Mouse (Mus musculus): Measurements from ENCODE around the gene Fkbp15. TPM values are rescaled to one million over a fixed set of nuclear protein-coding genes. Genes with fewer than 3 reads are reported as not detected.

The Fkbp15 gene
- total RNA-seq, 2 experiments from 2014 or later: 37.2 to 38.8 TPM

DNA sequence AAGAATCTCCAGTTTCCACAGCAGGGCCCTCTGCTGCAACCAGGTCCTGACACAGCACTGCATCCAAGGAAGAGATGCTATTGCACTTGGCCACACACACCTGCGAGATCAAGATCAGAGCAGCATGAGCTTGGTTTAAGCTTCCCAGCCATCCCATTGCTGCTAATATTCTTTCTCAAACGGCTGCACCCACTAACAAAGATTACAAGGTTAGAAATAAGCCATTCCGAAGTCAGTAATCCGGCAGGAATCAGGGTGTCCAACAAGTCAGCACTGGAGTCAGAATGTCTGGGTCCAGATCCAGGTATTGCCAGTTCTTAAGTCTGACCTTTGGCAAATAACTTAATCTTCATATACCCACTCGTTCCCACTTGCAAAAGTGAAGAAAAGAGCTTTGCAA, 21.8 kb downstream of the Fkbp15 start:
- intact Hi-C loops (cut with DNase I): no loop called here
- DNase-seq (ENCODE audit: extremely low spot score in 1 of 2, low spot score in 2 of 2): no peak

DNA sequence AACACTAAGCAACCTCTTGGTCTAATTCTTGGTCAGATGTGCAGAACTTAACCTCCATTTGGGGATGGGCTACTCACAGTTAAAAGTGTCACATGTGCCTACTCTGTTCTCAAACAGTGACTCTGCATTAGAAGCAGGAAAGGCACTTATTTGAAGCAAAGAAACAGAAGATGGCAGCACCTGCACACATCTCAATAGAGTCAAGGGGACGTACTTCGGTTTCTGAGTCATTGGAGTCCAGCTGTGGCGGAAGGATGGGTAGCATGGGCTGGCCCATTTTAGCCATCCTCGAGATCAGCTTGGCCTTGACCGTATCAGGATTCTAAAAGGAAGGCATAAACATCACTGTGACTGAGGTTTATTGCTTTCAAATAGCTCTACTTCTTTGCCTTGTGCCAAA, 28.4 kb downstream of the Fkbp15 start:
- intact Hi-C loops (cut with DNase I): no loop called here
- DNase-seq (ENCODE audit: extremely low spot score in 1 of 2, low spot score in 2 of 2): no peak

DNA sequence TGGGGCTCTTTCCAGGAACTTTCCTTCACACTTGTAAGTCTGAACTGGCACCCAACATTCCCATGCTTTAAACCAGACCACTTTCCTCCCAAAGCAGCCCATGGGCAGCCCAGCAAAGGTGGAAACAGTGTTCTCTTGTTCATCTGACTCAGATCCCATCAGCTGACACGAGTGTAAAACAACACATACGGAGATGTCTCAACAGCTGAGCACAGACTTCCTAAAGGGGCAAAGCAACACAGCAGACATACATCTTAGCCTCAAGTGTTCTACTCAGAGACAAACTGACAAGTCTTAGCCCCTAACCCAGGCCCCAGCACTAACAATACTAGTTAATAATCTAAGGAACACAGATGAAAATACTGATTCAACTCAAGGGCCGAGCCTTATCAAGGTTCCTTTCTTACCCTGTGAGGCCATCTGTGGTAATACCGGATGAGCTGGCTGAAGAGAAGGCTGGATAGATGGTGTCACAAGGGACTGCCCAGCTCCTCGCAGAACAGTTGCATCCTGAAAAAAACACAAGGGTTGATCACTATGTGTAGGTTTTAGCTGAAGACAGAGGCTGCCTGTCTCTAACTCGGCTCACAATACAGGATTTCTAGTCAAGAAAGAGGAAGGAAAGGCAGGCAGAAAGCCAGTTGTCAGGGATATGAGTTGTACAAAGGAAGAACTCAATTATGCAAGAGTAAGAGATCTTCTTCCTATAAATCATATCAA, 31.2 kb downstream of the Fkbp15 start:
- no peak for DNase-seq (ENCODE audit: extremely low spot score in 1 of 2, low spot score in 2 of 2)
- intact Hi-C loops (cut with DNase I): no loop called here

DNA sequence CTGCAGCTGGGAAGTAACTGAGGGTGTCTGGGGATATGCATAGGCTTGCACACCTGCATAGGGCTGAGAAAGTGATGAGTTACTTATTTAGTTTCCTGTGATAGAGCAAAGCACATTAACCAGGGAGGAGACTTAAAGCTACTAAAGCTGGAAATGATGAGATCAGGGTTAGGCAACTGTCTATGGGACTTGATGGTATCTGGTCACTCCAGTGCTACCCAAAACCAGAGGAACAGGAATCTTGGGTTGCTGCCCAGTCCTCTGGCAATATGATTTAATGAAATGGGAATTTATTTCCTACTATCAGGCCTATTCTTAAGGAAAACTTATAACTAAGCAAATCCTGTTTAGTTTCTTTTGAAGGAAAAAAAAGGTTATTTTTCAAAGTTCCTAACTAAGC, 34.2 kb downstream of the Fkbp15 start:
- no peak for DNase-seq (ENCODE audit: extremely low spot score in 1 of 2, low spot score in 2 of 2)
- intact Hi-C loops (cut with DNase I): no loop called here

DNA sequence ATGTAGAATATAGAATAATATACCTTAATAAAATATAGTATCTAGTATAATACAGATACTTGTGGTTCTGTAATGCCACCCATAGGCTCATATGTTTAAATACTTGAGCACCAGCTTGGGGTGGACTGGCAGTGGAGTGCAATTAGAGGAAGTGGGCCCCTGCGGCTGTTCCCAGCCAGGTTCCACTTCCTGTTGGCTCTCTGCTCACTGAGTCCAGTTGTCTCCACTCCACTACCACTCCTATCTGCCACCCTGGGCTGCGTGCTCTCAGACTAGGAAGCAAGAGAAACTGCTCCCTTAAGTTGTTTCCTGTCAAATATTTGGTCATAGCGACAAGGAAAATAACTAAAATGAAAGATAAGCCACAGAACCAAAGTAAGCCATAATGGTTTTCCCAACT, 37.7 kb downstream of the Fkbp15 start:
- intact Hi-C loops (cut with DNase I): no loop called here
- DNase-seq (ENCODE audit: extremely low spot score in 1 of 2, low spot score in 2 of 2): no peak

DNA sequence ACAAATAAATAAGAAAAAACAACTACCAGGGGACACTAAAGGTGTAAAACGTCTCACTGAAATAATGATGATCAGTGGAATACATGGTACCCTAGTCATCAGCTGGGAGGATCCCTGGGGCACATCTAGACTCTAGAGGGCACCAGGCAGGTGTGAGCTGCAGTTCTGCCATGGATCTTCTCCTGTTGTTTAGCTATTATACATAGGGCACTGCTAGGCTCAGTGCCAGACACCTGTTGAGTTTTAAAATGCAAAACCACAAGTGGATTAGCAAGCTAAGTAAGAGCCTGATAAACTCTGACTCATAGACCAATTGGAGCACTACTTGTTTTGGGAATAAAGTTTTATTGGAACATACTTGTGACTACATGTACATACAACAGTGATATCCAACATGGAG, 42.1 kb downstream of the Fkbp15 start:
- intact Hi-C loops (cut with DNase I): no loop called here

DNA sequence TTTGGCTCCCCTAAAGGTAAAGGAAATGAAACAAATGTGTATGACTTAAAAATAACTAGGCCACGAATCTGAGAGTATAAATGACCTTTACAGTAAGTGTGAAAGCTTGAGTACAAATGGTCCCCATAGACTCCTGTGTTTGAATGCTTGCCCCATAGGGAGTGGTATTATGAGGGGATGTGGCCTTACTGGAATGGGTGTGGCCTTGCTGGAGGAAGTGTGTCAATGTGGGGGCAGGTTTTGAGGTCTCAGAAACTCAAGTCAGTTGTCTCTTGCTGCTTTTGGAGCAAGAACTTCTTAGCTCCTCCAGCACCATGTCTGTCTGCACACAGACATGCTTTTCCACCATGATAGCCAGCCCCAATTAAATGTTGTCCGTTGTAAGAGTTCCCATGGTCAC, 43.9 kb downstream of the Fkbp15 start:
- intact Hi-C loops (cut with DNase I): no loop called here
- no peak for DNase-seq (ENCODE audit: extremely low spot score in 1 of 2, low spot score in 2 of 2)

More for the DNA sequence above, 42.1 kb downstream of the Fkbp15 start:
- DNase-seq (ENCODE audit: extremely low spot score in 1 of 2, low spot score in 2 of 2): no peak

DNA sequence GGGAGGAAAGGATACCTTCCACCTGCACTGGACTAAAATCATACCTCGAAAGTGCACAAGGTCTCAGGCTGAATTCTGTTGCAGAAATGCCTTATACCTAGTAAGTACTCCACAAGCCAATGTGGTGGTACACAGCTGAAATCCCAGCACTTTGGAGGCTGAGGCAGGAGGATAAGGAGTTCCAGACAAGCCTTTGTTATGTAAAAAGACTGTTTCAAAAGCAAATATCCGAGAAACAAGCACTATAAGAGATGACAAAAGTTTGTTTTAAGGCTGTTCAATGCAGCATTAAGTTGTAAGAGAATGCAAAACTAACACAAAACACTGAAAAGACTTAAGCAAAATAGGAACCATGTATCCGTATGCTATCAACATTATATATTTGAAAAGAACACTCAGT, 45.8 kb downstream of the Fkbp15 start:
- DNase-seq (ENCODE audit: extremely low spot score in 1 of 2, low spot score in 2 of 2): no peak
- intact Hi-C loops (cut with DNase I): no loop called here

DNA sequence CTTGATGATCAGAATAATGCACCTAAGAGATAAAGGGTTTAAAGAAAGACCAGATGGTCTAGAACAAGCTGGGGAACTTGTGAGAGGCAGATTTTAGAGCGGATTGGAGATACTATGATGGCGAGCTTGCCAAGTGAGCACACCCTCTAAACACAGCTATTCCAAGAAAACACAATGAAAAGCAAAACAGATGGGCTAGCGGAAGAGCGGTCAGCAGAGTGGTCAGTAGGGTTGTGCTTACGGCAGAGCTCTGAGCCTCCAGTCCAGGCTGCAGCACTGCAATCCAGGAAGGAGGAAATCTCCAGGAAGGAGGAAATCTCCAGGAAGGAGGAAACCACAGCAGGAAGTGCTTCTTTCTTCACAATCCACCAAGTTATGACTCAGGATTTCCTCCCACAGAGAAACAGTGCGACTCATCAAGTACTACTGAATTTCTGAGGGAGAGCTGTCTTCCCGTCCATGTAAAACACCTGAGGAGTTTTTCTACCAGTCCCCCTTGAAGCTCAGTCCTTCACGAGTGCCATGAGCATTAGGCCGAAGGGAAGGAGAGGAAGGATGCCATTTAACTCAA, 46.6 kb downstream of the Fkbp15 start:
- DNase-seq (ENCODE audit: extremely low spot score in 1 of 2, low spot score in 2 of 2): no peak
- intact Hi-C loops (cut with DNase I): no loop called here

DNA sequence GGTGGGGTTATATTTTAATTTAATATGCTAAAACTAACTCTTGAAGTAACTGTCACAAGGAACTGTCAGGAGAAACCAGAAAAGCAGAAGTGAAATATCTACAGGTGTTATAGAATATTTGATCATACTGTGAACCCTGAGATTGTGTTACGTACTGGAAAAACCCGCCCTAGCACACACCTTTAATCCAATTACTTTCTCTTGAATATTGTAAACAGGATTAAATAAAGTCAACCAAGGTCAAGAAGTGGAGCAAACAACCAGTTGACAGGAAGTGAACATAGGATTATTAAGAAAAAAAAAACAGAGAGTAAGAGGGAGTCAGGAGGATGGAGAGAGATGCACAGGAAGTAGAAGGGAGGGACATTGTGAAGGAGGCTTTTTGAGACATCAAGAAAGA, 47.5 kb downstream of the Fkbp15 start:
- intact Hi-C loops (cut with DNase I): no loop called here
- no peak for DNase-seq (ENCODE audit: extremely low spot score in 1 of 2, low spot score in 2 of 2)

DNA sequence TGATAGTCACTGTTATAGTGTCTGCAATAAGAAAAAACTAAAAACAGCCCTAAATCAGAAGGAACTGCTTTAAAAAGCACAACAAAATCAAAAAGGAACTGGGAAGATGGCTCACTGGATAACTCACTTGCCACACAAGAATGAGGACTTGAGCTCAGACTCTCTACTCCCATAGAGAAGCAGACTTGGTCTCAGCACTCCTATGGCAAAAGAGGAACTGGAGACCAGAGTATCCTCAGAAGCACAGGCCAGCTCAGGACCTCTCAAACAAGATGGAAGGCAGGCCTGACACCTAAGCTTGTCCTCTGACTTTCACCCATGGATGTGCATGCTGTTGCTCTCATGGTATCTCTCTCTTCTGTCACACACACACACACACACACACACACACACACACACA, 51.9 kb downstream of the Fkbp15 start:
- no peak for DNase-seq (ENCODE audit: extremely low spot score in 1 of 2, low spot score in 2 of 2)
- intact Hi-C loops (cut with DNase I): no loop called here

DNA sequence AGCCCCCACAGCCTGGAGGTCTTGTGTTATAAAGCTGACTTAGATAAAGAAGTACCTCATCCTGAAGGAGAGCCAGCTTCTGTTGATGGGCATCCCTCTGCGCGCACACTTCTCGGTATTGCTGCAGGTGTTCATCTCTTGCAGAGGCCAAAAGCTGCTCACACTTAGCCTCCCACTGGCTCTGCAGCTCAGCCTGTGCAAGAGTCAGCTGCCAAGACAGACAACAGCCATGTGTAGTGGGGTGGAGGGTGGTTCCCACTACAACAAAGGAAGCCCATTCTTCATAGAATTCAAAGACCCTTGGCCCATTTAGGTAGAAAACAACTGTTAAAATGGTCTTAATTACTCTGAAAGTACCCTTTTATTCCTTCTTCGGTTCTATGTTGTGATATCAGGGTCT, 53.5 kb downstream of the Fkbp15 start:
- intact Hi-C loops (cut with DNase I): no loop called here
- no peak for DNase-seq (ENCODE audit: extremely low spot score in 1 of 2, low spot score in 2 of 2)

DNA sequence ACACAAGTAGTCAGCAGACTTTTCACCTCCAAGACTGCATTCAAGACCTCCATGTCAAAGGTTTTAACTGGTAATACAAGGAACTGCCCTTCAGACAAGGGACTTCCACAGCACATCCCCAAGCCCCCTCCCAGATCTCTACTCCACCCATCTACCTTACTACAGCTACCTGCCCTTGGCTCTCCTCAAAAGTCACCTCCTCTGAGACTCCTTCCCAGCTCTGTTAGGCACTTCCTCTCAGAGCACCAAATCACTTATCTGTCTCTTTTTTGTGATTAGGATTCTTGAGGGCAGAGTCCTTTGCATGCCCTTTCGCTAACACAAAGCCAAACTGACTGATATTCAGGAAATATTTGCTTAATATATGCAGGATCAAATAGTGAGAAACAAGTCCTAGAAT, 54.0 kb downstream of the Fkbp15 start:
- intact Hi-C loops (cut with DNase I): no loop called here
- DNase-seq (ENCODE audit: extremely low spot score in 1 of 2, low spot score in 2 of 2): no peak

DNA sequence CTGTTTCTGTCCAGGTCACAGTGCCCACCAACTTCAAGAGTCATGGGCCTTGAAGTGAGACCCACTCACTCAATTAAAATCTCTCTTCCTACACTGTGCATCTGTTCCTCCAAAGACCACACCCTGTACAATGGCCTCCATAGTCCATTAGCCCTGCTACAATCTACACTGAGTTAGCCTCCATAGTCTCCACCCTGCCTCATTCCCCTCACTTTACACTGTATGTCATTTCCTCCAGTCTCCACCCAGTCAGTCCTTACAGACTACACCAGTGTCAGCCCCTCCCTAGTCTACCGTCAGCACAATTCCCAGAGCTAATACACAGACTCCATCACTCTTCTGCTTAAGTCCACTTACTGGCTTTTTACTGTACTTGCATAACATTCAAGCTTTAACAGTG, 57.1 kb downstream of the Fkbp15 start:
- intact Hi-C loops (cut with DNase I): no loop called here
- no peak for DNase-seq (ENCODE audit: extremely low spot score in 1 of 2, low spot score in 2 of 2)

DNA sequence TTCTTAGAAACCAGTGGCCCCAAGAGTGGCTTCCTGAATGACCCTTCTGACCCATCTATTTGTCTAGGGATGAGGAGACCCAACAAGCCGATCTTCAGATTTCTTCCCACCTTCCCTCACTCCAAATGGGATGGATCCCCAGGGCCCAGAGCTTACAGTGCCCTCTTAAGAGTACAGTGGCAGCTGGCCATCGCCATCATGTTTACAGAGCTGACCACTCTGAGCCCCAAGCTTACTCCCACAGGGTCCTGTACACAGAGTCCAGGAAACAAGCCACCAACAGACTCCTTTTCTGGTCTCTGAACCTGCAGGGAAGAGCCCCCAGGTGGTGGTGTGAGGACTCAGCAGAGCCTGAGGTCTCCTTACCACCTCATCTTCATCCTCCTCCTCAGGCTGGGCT, 57.6 kb downstream of the Fkbp15 start:
- intact Hi-C loops (cut with DNase I): no loop called here
- DNase-seq (ENCODE audit: extremely low spot score in 1 of 2, low spot score in 2 of 2): no peak

DNA sequence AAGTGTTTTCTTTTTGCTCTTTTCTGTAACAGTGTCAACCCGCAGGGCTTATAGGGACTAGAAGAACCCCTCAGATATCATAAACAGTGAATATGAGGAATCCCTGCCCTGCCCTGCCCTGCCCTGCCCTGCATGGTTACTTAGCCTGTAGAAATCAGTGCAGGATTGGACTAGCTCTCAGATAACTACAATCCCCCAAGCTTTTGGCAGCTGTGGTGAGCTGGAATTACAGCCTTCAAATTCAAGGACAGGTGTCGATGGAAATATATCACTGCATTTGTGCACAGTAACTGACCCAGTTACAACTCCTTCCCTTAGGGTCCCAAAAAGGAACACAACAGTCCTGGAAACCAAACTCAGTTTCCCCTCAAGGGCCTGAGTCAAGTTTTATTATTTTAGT, 60.3 kb downstream of the Fkbp15 start:
- DNase-seq (ENCODE audit: extremely low spot score in 1 of 2, low spot score in 2 of 2): no peak
- intact Hi-C loops (cut with DNase I): no loop called here

DNA sequence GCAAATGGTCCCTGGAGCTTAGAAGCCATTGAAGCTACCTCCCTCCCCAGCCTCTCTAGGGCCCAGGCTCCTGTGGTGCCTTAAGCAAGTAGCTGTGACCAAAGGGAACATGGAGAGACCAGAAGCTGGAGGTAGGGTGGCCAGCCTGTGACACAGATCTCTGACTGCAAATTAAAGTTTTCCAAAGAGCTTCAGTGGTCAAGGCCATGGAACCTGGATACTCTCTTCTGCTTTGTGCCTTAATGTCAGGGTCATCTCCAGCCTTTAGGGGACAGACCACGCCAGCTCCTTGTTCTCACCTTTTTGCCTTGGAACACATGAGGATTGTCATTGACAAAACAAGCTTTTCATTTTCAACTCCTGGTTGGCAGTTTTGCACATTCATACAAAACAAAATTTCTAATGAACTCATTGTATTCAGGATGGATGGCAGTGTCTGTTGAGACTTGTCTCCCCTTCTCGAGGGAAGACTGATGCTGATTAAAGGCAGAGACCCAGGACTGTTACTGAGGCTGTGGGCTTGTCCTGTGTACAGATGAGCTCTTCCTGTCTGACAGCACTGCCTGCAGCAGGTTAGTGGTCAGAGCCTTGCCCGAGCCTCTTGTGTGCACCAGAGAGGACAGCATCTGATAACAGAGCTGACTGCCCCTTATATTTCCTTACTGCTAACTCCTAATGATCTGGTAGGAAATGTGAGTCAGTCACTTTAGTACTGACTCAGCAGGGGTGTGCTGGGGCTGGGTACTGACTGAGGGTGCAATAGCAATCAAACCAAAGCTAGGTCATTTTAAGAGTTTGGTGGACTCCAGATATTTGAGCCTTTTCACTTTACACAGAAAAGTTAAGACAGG, 62.8 kb downstream of the Fkbp15 start:
- no peak for DNase-seq (ENCODE audit: extremely low spot score in 1 of 2, low spot score in 2 of 2)
- intact Hi-C loops (cut with DNase I): no loop called here

DNA sequence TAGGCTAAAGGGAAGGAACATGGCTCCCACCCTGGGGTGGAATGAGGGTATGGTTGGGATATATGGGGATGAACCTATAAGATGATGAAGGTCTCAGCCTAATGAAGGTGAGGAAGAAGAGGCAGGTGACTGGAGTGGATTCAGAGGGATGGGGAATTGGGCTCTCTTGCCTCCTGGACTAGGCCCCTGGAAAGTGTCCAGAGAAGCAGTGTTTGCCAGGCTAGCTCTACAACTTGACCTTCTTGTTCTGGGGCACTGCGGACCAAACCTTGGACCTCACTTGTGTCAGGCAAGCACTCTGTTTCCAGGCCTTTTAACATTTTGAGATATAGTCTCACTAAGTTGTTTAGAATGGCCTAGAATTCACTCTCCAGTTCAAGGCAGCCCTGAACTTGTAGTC, 65.6 kb downstream of the Fkbp15 start:
- no peak for DNase-seq (ENCODE audit: extremely low spot score in 1 of 2, low spot score in 2 of 2)

DNA sequence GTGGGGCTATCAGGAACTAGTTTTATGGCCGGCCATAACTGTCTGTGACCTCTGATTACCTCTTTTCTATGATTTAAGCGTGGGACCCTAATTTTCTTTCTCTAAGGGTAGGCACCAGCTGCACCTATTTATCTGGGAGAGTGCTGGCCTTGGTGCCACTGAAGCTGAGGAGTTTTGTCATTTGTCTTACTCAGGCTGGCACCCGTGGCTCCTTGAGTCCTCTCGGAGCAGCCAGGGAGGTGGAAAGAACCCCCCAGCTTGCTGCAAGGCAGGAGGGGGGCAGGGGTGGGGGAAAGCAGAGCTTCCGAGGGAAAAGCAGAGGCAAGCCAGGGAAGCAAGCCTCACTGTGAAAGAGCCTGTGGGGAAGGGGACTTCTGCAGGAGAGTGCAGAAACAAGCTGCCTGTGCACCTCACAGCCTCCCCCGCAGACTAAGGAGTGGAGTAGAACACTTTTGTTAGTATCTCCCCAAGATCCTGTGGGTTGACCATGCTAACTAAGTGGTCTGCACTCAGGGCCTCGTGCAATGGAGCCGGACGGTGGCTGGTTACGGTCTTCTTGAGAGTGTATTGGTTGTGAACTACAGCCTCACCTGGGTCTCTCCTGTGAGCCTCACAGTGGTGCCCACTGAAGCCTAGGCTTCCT, 67.0 kb downstream of the Fkbp15 start:
- intact Hi-C loops (cut with DNase I): no loop called here
- no peak for DNase-seq (ENCODE audit: extremely low spot score in 1 of 2, low spot score in 2 of 2)

More for the DNA sequence above, 65.6 kb downstream of the Fkbp15 start:
- intact Hi-C loops (cut with DNase I): no loop called here
